Mouse (Mus musculus) layer of hippocampus, adult 2 months (tissue): ENCODE measurements around the gene Snupn. TPM values are rescaled to one million over a fixed set of nuclear protein-coding genes. Genes with fewer than 3 reads are reported as not detected.
"Not testable (repeated sequence)": the region's sequence is repeated elsewhere in the genome, so short reads cannot be mapped to it uniquely, and the experiment has no call there.

Source experiments
- DNase-seq, 2 experiments: peaks; one replicate each; pipeline ENCODE4 v3.0.0; 2022; ENCODE audit warnings: low spot score in 2 of 2
- H3K27ac ChIP-seq: fragments of 200-600 bp; 2 replicates; pipeline ENCODE4 v1.8.1; 2022
- H3K4me3 ChIP-seq: fragments of 200-600 bp; 2 replicates; pipeline ENCODE4 v1.8.1; 2022; ENCODE audit warnings: mild to moderate bottlenecking
- CTCF ChIP-seq: fragments of 200-600 bp; conservative IDR thresholded peaks from 2 replicates; pipeline ENCODE4 v1.8.1; 2022; ENCODE audit warnings: antibody characterized with exemption, mild to moderate bottlenecking, moderate library complexity
- total RNA-seq, 2 experiments: library from RNA; stranded (reverse); gene quantifications; 2 replicates each; pipeline ENCODE4 v1.2.3; 2021

Snupn gene
- total RNA-seq, 2 experiments from 2014 or later: 15.2 to 19.1 TPM

DNA sequence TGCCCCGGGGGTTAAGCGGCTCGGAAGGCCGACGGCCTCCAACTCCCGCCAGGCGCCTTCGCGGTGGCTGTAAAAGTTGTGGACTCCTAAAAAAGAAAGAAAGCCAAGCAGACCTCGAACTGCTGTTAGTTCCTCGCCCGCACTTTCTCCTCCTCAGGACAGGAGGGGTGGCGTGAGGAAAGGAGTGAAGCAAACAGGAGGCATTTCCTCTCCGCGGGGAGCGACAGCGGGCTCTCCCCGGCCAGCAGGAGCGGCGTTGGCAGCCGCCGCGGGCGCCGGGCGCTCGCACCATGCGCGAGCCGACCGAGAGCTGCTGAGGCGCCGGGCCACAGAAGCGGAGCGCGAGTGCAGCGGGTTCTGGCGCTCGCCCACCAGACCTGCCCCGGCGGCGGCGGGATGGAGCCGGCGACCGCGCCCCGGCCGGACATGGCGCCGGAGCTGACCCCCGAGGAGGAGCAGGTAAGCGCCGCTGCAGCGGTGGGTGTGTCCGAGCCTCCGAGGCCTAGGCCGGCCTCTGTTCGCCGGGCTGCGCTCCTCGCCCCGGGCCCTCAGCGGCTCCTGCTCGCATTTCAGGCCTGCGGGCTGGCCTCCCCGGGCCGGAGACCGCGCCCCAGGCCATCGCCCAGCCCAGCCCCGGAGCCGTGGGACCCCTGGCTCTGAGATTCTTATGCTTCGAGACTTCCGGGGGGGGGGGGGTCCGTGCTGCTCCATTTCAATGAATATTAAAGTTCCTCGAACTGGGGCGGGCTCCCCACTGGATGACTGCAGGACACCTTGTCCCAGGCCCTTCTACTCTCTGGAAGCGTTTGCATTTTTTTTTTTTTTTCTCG, 44.7 kb downstream of the Snupn start:
- TF ChIP-seq CTCF: no peak
- H3K27ac ChIP-seq: peak overlapping the region; percentile 90
- peak in 1 of 2 experiments; percentile 16 for DNase-seq
- peak overlapping the region; percentile 62 for H3K4me3 ChIP-seq

DNA sequence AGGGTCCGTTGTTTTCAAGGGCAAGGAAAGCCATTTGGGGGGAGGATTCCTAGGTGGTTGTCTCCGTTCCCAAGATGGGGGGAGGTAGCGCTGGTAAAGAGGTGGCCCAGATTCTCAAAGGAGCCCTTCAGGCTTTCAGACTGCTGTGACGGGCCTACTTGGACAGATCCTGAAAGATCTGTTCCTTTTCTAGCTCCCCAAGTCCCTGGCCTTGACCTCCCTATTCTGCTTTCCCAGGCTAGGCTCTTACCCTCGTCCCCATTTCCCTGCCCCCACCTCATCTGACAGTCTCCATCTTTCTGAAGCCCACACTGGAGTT, 45.3 kb downstream of the Snupn start:
- DNase-seq: peak in 1 of 2 experiments; percentile 21
- TF ChIP-seq CTCF: no peak
- peak overlapping the region; percentile 90 for H3K27ac ChIP-seq
- peak overlapping the region; percentile 62 for H3K4me3 ChIP-seq

DNA sequence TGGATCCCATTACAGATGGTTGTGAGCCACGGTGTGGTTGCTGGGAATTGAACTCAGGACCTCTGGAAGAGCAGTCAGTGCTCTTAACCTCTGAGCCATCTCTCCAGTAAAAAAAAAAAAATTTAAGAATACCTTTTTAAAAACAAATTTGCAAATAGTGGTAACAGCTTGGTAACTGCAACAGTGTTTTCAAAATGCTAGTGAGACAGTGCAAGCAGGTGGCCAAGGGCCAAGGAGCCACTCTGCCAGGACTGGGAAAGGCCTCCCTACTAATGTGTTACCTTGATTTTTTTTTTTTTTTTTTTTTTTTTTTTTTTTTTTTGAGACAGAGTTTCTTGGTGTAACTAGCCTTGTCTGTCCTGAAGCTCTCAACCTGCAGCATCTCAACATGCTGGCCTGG, 46.5 kb downstream of the Snupn start:
- DNase-seq, H3K4me3 ChIP-seq: not testable (repeated sequence)

DNA sequence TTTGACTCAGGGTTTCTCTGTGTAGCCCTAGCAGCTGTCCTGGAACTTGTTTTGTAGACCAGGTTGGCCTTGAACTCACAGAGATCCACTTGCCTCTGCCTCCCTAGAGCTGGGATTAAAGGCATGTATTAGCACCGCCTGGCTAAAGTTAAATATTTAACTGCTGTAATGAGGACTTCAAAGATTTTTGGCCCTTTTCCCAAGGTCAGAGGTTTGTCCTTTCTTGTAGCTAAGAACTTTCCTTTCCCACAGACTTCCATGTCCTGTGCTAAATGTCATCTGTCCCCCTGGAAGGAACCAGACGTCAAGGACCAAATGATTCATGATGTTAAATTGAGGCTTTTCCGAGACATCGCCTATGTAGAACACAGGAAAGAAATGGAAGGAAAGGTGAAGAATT, 52.3 kb downstream of the Snupn start:
- TF ChIP-seq CTCF: no peak
- DNase-seq: no peak
- Histone ChIP-seq H3K27ac (no peak overlapping the region), H3K4me3 (no peak overlapping the region)

More for the DNA sequence above, 46.5 kb downstream of the Snupn start:
- H3K27ac ChIP-seq: not testable (repeated sequence)

DNA sequence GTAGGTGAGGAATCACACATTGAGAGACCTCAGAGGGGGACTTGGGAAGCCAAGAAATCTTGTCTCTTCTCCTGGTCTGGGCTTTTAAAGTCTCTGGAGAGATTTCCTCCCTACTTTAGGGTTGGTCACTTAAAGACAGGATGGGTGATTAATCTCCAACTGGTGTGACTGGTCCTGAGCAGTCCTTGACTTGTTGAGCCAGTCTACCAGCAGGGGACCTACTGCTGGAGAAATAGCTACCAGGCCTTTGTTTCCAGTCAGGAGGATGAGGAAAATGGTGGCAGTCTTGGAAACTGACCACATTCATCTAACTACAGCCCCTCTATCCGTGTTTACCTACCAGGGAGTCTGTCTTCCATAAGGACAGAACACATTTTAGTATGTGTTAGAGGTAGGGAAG, 61.7 kb downstream of the Snupn start:
- no peak overlapping the region for H3K27ac ChIP-seq
- H3K4me3 ChIP-seq: no peak overlapping the region
- no peak for TF ChIP-seq CTCF
- DNase-seq: no peak

DNA sequence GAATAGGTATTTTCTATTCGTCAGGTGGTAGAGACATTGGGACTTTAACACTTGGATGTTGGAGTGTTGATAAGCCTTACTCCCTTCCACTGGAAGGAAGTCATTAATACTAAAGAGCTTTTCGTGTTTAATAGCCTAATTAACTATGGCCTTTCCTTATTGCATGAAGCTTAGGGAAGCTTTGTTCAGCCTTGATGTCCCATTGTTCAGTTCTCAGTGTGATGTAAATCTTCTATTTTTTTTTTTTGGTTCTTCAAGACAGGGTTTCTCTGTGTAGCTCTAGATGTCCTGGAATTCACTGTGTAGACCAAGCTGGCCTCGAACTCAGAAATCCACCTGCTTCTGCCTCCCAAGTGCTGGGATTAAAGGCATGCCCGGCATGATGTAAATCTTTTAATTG, 62.2 kb downstream of the Snupn start:
- no peak overlapping the region for H3K27ac ChIP-seq
- TF ChIP-seq CTCF: no peak
- H3K4me3 ChIP-seq: no peak overlapping the region
- no peak for DNase-seq

DNA sequence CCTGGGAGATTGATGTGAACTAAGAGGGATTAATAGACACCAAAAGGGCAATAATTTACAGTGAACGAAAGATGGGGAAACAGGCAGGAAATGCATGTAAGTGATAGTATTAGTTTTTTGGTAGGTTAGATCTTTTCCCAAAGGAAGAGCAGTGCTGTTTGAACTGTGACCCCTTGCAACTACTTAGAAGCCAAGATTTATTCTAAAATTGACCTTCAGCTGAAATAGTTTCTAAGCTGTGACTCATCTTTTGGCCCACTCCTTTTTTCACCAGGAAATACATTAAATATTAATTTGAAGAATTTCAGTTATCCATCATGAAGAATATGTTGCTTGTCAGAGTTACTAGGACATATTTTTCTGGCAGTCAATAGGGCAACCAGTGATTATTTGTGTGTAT, 63.1 kb downstream of the Snupn start:
- H3K27ac ChIP-seq: no peak overlapping the region
- no peak for TF ChIP-seq CTCF

DNA sequence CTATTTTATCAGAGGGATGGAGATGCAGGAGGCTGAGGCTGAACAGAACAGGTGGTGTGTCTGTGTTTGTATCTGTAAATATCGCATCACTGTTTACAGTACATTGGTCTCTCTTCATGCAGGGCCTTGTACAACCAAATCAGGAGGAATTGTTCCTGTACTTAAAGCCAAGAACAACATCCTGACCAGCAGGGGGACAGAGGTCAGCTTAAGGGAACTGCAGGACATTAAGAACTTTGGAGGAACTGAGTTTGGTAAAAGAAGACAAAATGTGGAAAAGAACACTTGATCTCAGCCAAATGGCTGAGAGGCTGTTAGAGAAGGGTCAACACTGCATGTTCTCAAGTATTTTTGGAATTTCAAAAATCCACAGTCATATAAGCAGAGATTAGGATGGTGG, 64.1 kb downstream of the Snupn start:
- peak; percentile 45 for TF ChIP-seq CTCF
- Histone ChIP-seq H3K27ac (no peak overlapping the region), H3K4me3 (no peak overlapping the region)
- no peak for DNase-seq

More for the DNA sequence above, 63.1 kb downstream of the Snupn start:
- no peak for DNase-seq
- H3K4me3 ChIP-seq: no peak overlapping the region

DNA sequence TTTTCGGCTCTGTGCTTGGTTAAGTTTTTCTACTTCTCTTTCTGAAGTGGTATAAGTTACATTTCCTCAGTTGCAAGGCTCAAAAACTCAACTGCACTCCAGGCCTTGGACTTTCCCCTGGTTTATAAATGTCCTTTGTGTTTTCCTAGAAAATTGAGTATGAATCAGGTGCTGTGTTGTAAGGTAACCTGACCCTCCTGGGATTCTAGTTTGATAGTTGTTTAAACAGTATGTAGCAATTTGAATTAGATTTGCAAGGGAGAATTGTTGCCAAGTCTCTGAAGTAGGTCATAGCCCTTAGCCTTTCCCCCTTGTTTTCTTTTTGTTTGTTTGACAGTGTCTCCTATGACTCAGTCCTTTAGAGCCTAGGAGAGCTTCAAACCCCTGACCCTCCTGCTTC, 67.0 kb downstream of the Snupn start:
- no peak for TF ChIP-seq CTCF
- DNase-seq: no peak
- Histone ChIP-seq H3K27ac (peak overlapping the region; percentile 6; the same call in 1 of the 2 replicates), H3K4me3 (no peak overlapping the region)

DNA sequence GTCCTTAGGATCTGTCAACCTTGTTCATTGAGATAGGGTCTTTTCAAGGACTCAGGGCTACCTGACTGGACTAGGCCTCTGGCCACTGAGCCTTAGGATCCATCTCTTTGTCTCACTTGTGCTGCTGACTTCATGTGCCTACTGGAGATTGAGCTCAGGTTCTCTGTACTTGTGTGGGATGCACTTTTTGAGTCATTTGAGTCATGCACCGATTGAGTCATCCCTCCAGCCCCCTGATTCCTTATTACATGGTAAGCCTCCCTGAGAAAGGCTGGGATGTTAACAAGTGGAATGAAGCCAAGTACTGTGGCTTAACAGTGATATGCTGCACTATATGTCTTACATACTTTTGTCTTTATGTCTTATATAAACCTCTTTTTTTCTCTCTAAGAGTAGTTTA, 81.1 kb downstream of the Snupn start:
- peak in 1 of 2 experiments; percentile 17 for DNase-seq
- no peak overlapping the region for H3K27ac ChIP-seq
- TF ChIP-seq CTCF: no peak
- no peak overlapping the region for H3K4me3 ChIP-seq

Other genes with a start within 250 kb of the Snupn start
- 100 to 1,000 TPM; 249 to 268 TPM for gene Lingo1, start 154.4 kb upstream of the Snupn start, total RNA-seq
- gene Odf3l1, start 86.2 kb upstream of the Snupn start, total RNA-seq: not detected
- gene Cspg4, start 85.8 kb upstream of the Snupn start, total RNA-seq: 10 to 100 TPM; 17.4 to 18.4 TPM
- 1 to 10 TPM; 7.2 to 8.9 TPM for gene Snx33, start 22.5 kb upstream of the Snupn start, total RNA-seq
- 10 to 100 TPM; 54.9 to 56.8 TPM for gene Imp3, start 13.4 kb upstream of the Snupn start, total RNA-seq
- 10 to 100 TPM; 27.4 to 30.6 TPM for gene Ptpn9, start 44.0 kb downstream of the Snupn start, total RNA-seq
- gene Sin3a, start 121.2 kb downstream of the Snupn start, total RNA-seq: 10 to 100 TPM; 32.2 to 33.1 TPM
- 100 to 1,000 TPM; 162 to 175 TPM for gene Man2c1, start 179.8 kb downstream of the Snupn start, total RNA-seq
- gene Neil1, start 197.4 kb downstream of the Snupn start, total RNA-seq: 10 to 100 TPM in 1 of 2 experiments, 1 to 10 TPM in 1; 8.9 to 10.2 TPM
- gene Commd4, start 207.5 kb downstream of the Snupn start, total RNA-seq: 10 to 100 TPM; 94.5 to 94.7 TPM